Mouse (Mus musculus) gastrocnemius, adult 2 months (tissue): ENCODE measurements around the gene Atxn1. TPM values are rescaled to one million over a fixed set of nuclear protein-coding genes. Genes with fewer than 3 reads are reported as not detected.
A peak's percentile ranks its signal among the peaks of the same experiment; 100 is the strongest.

Source experiments
- DNase-seq: peaks from one replicate; pipeline ENCODE4 v3.0.0; 2022
- H3K27ac ChIP-seq: fragments of 200-600 bp; 2 replicates; pipeline ENCODE4 v1.8.1; 2022; ENCODE audit warnings: mild to moderate bottlenecking
- H3K4me3 ChIP-seq: fragments of 200-600 bp; 2 replicates; pipeline ENCODE4 v1.8.1; 2022; ENCODE audit warnings: mild to moderate bottlenecking, moderate library complexity
- CTCF ChIP-seq: fragments of 200-600 bp; IDR thresholded peaks from 2 replicates; pipeline ENCODE4 v1.8.1; 2022; ENCODE audit warnings: antibody characterized with exemption, mild to moderate bottlenecking, moderate library complexity
- intact Hi-C: fragments of 180-260 bp; cut with DNase I; formaldehyde crosslinking; loops from one replicate; pipeline ENCODE4 v1.15.1; 2025
- total RNA-seq, 2 experiments: library from RNA; stranded (reverse); gene quantifications; 2 replicates each; pipeline ENCODE4 v1.2.3; 2021

Atxn1 gene
- total RNA-seq, 2 experiments from 2014 or later, result 40.4 to 56.3 TPM

DNA sequence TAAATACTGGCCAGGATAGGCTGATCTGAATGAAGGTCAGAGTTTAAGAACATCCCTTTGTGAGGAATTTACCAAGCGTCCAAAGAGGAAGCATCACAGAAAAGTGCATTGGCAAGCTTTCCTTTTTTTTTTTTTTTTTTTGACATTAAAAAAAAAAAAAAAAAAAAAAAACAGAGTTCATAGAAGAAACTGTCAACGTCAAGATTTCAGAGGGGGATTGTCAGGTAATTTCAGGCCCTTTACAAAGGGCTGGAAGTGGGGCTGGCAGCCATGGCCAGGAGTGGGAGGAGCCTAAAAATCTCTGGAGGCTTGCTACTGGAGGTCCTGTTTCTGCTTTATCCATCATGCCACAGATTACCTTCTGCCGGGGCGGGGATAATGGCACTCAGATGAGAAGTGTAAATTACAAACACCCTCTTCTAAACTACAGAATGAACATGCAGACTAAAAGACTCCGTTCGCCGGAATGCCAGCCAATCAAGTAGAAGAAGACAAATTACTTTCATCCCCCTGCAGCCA, 9.2 kb upstream of the Atxn1 start:
- Histone ChIP-seq H3K27ac (no peak overlapping the region), H3K4me3 (no peak overlapping the region)
- no peak for TF ChIP-seq CTCF
- DNase-seq, result no peak
- intact Hi-C loops, result loop anchor here (5.0 kb wide), 1 partner anchor 283 kb away; no protein-coding TSS in a partner anchor

DNA sequence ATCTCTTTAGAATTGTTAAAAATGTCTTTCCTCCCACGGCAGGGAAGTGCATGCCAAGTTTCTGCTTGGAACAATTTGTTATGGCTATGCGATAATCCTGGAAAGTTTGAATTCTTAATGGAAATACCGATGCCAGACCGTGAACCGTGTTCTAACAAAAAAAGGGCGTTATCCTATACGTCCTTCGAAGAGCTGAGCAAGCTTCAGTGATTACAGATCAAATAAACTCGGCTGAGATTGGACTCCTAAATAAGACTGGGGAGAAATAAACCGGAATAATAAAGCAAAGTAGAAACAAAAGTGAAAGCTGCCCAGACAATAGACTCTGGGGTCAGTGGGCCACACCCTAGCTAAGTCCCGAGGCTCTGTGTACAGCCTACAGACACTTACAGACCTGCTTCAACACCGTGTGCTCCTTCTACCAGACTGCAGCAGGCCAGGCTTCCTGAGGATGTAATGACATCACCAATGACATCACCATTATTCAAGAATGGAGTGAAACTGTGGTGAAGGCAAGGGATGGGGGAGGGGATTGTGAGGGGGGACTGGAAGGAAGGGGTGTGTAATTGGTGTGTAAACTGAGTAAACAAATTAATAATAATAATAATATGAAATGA, 6.2 kb upstream of the Atxn1 start:
- no peak for TF ChIP-seq CTCF
- no peak for DNase-seq
- intact Hi-C loops, result loop anchor here (5.0 kb wide), 1 partner anchor 286 kb away; no protein-coding TSS in a partner anchor
- Histone ChIP-seq H3K4me3 (peak overlapping the region; percentile 60), H3K27ac (peak overlapping the region; percentile 80)

DNA sequence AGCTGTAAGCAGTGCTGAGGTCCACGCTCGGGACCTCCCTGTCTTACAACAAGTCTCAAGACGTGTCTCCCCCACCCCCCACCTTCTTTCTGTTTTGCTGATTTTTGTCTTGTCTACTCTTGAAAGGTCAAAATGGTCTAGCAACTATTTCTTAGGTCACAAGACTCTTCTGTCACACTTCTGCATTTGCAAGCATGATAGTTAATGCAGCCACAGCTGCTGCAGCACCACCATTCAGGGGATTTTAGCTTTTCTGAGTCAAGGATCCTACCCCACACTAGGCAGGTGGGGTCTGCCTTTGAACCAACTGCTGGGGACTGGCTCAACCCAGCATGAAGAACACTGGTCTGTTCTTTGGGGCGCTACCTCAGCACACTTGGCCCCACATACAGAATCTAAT, 3.4 kb upstream of the Atxn1 start:
- DNase-seq, result no peak
- intact Hi-C loops, result loop anchor here (5.0 to 10.0 kb wide), 3 partner anchors 143 to 273 kb away; no protein-coding TSS in a partner anchor
- no peak for TF ChIP-seq CTCF
- H3K27ac ChIP-seq, result no peak overlapping the region
- H3K4me3 ChIP-seq, result no peak overlapping the region

DNA sequence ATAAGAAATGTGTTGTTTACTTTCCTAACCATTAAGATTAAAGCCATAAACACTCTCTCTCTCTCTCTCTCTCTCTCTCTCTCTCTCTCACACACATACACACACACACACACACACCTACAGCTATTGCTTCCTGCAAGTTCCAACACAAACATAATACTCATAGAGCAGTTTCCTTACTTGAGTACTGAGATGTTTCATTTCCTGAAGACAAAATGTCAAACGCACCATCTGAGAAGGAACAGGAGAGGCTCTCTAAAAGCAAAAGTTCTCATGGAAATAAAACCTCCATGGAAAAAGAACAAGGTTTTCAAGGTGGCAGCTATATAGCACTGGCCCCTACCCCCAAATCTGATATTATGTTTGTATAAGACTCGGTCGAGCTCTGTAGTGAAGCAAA, 2.6 kb upstream of the Atxn1 start:
- intact Hi-C loops, result loop anchor here (5.0 to 10.0 kb wide), 3 partner anchors 143 to 273 kb away; no protein-coding TSS in a partner anchor
- TF ChIP-seq CTCF, result no peak
- H3K4me3 ChIP-seq, result no peak overlapping the region

DNA sequence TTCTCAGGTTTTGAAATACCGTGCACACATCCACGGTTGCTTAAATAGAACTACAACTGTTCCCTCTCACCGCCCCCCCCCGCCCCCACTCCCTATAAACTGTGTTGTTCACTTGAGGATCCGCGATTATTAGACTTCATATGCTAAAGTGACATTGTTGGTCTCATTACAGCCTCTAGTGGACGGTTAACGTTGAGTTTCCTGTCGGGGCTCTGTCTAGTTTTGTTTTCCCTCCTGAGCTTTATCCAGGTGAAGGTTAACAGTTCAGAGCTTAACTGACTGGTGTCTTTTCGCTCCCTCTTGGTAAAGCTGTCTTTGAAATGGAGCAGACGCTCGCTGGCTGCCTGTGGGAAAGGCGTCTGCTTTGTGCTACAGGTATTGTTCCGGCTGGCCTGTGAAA, 1.8 kb upstream of the Atxn1 start:
- TF ChIP-seq CTCF, result peak; percentile 65
- intact Hi-C loops, result loop anchor here (5.0 to 10.0 kb wide), 3 partner anchors 142 to 272 kb away; no protein-coding TSS in a partner anchor
- no peak for DNase-seq
- peak overlapping the region; percentile 99 for H3K27ac ChIP-seq
- H3K4me3 ChIP-seq, result peak overlapping the region; percentile 80

More for the DNA sequence above, 2.6 kb upstream of the Atxn1 start:
- no peak for DNase-seq
- no peak overlapping the region for H3K27ac ChIP-seq

DNA sequence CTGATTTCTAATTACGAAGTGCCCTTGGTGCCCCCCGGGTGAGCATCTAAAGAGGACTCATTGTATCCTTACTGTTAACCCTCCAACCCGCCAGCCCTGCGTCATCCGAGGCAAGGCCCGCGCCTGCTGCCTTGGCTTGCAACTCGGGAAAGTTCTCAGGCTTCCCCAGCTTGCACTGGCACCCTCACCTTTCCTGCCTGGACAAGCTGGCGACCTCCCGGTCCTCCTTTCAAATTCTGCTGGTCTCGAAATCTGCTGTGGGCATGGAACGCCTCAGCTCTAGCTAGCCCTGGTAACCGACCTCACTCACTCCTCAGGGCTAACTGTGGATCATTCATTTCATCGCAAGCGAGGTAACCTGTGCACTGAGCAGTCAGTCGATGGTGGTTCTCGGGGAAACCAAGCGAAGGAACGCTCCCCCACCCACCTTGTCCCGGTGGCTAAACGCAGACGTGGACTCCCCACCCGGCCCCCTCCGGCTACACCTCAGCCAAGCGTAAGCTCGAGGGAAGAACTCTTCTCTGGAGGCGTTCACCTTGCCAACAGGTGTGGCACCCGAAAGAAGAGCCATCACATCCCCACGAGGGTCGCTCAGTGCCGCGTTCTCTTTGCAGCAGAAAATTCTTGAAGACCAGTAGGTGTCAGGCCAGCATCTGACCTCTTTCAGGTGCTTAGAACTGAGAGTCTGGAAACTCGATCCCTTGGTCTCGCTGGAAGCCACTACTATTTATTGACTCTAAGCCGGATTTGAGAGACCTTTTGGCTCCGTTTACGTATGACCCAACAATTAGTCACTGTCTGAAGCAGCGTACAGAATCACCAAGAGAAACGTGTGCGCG, 1.0 kb upstream of the Atxn1 start:
- peak overlapping the region; percentile 99 for H3K27ac ChIP-seq
- intact Hi-C loops, result loop anchor here (5.0 to 10.0 kb wide), 3 partner anchors 141 to 271 kb away; no protein-coding TSS in a partner anchor
- DNase-seq, result peak; percentile 58
- peak overlapping the region; percentile 80 for H3K4me3 ChIP-seq
- peak; percentile 34; the same call in 1 of the 2 replicates for TF ChIP-seq CTCF

DNA sequence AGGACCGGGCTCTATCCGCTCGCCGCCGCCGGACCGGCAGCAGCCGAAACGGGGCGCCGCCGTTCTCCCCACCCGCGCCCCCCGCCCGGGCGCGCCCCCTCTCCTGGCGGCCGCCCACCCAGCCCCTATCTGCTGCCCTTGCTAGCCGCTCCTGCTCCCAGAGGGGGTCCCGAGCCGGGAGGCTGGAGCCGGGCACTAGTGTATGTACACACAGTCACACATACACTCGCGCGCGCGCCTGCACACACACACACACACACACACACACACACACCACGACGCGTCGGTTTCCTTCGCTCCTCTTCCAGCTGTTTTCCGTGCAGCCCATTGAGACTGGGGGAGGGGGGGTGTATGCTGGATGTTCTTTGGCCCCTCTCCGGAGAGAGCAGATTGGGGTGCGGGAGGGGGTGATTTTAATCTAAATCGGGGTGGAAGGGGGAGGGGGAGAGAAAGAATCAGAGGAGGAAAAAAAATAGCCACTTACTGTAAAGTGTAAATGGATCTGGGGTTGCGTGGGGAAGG, 416 bp downstream of the Atxn1 start:
- intact Hi-C loops, result loop anchor here (5.0 to 10.0 kb wide), 4 partner anchors 140 to 392 kb away; no protein-coding TSS in a partner anchor
- peak overlapping the region; percentile 80 for H3K4me3 ChIP-seq
- DNase-seq, result peak; percentile 68
- H3K27ac ChIP-seq, result peak overlapping the region; percentile 99
- TF ChIP-seq CTCF, result no peak

DNA sequence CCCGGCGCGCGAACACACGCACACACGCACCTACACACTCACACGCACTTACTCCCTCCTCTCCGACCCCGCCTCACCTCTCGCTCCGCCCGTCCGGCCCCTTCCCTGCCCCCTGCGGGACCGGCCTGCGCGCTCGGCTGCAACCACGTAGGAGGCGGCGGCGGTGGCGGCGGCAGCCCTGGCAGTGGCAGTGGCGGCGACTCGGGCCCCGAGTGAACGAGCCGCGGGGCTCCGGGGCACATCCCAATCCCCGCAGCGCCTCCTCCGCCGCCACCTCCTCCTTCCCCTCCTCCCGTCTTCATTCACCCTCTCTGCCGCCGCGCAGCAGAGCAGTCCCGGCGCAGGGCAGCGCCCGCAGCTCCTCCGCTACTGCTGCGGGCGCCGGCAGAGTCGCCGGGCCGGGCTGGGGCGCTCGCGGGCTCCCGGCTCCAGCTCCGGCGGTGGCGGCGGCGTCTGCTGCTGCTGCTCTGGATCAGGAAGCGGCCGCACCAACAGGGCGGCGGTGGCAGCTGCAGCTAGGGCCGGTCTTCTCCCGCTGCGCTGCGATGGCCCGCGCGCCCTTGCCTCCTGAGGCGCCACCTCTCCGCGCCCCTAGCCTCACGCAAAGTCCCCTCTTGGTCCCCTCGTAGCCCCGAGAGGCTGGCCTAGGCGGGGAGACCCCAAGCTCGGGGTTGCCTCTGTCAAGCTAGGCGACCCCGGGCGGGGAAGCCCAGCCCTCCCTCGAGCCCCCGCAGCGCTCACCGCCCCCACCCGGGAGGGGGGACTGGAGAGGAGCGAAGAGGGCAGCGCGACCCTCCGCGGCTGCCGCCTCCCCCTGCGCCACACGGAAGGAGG, 1.1 kb downstream of the Atxn1 start:
- peak overlapping the region; percentile 99 for H3K27ac ChIP-seq
- intact Hi-C loops, result loop anchor here (2.0 to 10.0 kb wide), 5 partner anchors 91 to 391 kb away; no protein-coding TSS in a partner anchor
- TF ChIP-seq CTCF, result peak; percentile 22; the same call in 1 of the 2 replicates
- peak; percentile 92 for DNase-seq
- peak overlapping the region; percentile 80 for H3K4me3 ChIP-seq

DNA sequence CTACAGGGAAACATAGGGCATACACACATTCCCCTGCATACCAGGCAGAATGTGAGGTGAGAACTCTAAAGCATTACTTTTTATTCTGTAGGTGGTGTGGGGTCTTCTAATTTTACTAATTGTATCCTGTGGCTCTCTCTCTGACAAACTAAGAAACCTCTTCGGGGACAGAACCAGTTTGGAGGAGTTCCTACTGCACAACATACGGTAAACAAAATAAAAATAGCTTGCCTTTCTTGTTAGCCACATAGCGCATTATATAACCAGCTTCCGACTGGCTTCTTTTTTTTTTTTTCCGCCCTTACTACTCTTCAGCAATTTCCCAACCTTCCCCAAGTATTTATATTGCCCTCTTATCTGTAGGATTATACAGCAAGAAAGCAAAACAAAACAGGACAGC, 2.0 kb downstream of the Atxn1 start:
- Histone ChIP-seq H3K27ac (peak overlapping the region; percentile 99), H3K4me3 (peak overlapping the region; percentile 80)
- no peak for DNase-seq
- intact Hi-C loops, result loop anchor here (2.0 to 10.0 kb wide), 5 partner anchors 90 to 390 kb away; no protein-coding TSS in a partner anchor
- TF ChIP-seq CTCF, result no peak

DNA sequence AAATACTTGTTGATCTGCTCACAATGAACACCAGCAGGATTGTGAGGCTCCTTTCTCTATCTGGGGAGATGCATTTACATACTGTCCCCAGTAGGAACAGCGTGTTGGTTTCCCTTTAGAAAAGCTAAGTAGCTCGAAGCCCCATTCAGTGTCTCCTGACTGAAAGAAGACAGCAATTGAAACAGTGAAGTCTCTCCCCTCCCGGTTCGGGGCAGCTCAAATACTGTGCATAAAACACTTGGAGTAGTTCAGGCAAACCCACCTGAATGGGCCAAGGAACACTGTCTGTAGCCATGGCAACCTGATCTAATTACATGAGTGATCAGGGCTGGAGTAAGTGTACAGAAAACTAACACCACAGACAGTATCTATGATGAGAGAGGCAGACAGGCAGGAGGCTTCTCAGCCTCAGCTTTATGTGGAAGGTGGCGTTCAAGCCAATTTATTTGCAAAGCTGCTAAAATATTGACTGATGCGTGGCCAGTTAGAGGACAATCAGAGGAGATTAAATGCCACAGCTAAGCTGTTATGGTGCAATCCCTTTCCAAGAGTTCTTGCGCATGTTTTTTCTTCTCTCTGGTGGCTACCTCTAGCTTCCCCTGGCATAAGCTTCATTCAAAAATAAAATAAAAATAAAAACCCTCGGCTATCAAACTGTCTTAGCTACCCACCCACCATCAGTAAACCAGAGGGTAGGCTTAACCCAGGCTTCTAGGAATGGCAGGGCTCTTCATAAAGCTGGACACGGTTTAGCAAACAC, 2.8 kb downstream of the Atxn1 start:
- H3K4me3 ChIP-seq, result peak overlapping the region; percentile 80
- intact Hi-C loops, result loop anchor here (2.0 to 10.0 kb wide), 5 partner anchors 89 to 390 kb away; no protein-coding TSS in a partner anchor
- TF ChIP-seq CTCF, result peak; percentile 20; the same call in 1 of the 2 replicates
- peak overlapping the region; percentile 99 for H3K27ac ChIP-seq
- DNase-seq, result no peak
